Mouse (Mus musculus): ENCODE data around the gene Morn4. TPM values are rescaled to one million over a fixed set of nuclear protein-coding genes. Genes with fewer than 3 reads are reported as not detected.

The Morn4 gene
- 1 to 10 TPM; 2.2 to 4.4 TPM for total RNA-seq (2021)
- long read RNA-seq, experiment 1, partial matches to known transcripts = 0 of 1 reads
- long read RNA-seq, experiment 1, other reads (novel, unspliced or antisense) = 0 of 1 reads
- long read RNA-seq, experiment 2, partial matches to known transcripts = 0 of 6 reads
- long read RNA-seq, experiment 2, other reads (novel, unspliced or antisense) = 3 of 6 reads

GRCm38 (mm10) chr19:42086166-42086565, at the start of gene Morn4:
TSS of gene Morn4 (minus strand) at chr19:42086357.
- DNase-seq = peak; percentile 81
- intact Hi-C loops (cut with DNase I) = no loop called here
- H3K4me3 ChIP-seq = peak within 1 kb of the TSS; percentile 72
- no peak for TF ChIP-seq CTCF (IDR thresholded peaks at IDR 0.05)
- H3K27ac ChIP-seq = no peak within 1 kb of the TSS

DNA sequence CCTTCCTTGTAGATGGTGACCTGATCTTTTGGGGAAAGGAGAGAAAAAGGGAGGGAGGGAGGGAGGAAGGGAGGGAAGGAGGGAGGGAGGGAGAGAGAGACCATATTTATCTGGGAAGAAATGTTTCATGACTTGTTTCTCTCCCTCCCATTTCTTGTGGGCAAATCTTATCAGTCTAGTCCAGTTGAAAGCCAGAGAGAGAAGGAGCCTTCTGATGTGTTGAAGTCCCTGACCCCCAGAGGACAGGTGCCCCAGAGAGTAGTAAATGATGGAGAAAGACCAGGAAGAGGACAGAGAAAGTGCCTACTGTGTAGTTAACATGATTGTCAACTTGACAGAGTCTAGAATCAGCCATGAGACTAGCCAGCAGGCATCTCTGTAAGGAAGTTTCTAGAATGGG, 48.9 kb upstream of the Morn4 start:
- TF ChIP-seq CTCF (IDR thresholded peaks at IDR 0.05) = no peak
- DNase-seq = no peak
- intact Hi-C loops (cut with DNase I) = no loop called here
- no peak overlapping the region for H3K4me3 ChIP-seq
- no peak overlapping the region for H3K27ac ChIP-seq

DNA sequence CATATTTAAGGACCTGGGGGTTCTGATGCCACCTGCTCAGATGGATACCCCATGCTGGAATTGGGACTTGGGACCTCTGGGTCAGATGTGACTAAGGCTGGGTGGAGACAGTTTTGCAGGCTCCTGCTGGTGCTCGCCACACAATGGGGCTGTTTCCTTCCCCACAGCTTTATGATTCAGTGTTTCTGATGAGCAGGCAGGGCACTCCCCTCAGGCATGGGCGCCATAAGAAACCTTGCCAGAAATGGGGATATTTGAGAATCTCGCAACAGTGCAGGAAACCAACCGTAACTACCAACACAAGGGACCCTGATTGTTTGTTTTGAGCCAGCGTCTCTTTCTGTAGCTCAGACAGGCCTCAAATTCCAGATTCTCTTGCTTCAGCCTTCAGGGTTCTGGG, 44.9 kb upstream of the Morn4 start:
- intact Hi-C loops (cut with DNase I) = no loop called here
- H3K27ac ChIP-seq = peak overlapping the region; percentile 94
- no peak for DNase-seq
- no peak for TF ChIP-seq CTCF (IDR thresholded peaks at IDR 0.05)
- no peak overlapping the region for H3K4me3 ChIP-seq

DNA sequence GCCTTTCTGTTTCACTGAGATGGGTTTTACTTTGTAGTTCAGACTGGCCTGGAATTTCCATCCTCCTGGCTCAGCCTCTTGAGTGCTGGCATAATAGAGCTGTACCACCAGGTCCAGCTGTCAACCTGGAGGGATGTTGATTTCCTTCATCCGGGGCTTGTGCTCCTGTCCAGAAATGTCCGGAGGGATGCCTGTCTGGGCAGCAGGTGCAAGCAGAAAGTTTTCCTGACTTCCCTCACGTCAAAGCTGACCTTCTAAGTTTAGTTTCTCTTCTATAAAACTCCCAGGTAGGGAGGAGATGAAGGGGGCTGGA, 44.1 kb upstream of the Morn4 start:
- intact Hi-C loops (cut with DNase I) = no loop called here
- Histone ChIP-seq H3K4me3 (no peak overlapping the region), H3K27ac (peak overlapping the region; percentile 94)
- no peak for DNase-seq
- no peak for TF ChIP-seq CTCF (IDR thresholded peaks at IDR 0.05)

DNA sequence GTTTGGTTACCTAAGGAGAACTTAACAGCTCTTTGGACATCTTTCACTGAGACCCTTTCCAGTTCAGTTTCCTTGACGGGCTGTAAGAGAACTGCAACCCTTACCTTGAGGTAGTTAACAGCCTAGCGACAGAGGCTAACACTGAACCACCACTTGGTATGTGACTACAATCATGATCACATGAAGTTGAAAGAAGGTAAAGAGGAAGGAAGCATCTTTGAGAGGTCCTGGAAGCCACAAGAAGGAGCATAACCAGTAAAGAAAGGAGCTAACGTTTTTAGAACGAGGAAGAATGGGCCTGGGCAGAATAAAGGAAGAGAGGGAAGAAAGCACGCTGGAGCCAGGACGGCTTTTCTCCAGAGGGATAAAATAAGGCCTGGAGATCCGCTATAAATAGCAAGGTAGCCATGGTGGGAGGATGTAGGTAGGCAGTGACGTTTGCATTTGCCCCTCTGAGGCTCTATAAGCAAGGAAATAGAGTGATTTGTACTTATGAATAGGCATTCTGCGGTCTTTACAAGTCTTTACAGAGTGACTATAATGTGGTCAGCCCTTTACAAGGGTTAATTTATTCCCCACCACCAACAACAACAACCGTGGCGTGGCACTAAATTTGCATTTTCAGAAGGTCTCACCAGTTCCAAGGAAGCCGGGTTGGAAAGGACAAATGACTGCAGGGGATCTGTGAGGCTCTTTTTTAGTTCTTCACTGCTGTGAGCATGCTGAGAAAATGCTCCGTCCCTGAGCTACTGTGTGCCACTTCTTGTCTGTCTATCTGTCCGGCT, 43.5 kb upstream of the Morn4 start:
- intact Hi-C loops (cut with DNase I) = loop anchor here (2.0 kb wide), 1 partner anchor 39 kb away; the partner anchor contains the start of gene Pi4k2a
- no peak for TF ChIP-seq CTCF (IDR thresholded peaks at IDR 0.05)
- DNase-seq = no peak
- Histone ChIP-seq H3K27ac (peak overlapping the region; percentile 94), H3K4me3 (peak overlapping the region; percentile 86)

DNA sequence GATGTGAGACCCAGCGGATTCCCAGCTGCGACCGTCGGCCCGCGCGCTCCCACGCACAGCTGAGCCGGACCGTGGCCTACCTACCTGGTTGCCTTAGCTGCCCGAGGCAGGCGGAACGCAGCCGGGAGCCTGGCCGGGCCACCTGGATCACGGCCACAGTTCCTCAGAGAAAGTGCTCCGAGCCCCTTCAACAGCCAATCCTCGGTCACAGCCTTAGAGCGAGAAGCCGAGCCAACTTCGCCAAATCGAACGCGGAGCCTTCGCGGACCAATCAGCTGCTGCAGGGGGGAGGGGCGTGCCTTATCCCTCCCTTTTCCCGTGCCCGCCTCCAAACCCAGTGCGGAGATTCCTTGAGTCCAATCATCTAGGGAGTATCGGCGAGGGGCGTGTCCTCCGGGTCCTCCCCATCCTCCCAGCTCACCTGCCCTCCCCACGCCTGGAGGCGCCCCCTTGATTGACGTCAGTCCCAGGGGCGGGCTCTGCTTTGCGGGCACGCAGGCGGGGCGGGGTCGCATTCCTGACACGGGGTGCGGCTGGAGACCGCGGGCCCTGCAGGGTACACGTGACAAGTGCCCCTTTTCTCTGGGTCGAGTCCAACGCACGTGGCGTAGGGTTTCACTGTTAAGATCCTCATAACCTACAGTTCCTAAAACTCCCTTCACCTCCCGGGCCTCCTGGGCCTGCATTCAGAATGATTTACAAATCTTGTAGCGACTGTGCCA, 42.8 kb upstream of the Morn4 start, which contains the start of gene Avpi1:
Gene Avpi1 (minus strand): TSS at position 273 of the 722 bp plus-strand sequence.
- no peak for TF ChIP-seq CTCF (IDR thresholded peaks at IDR 0.05)
- peak; percentile 98 for DNase-seq
- Histone ChIP-seq H3K4me3 (peak within 1 kb of the TSS; percentile 86), H3K27ac (peak within 1 kb of the TSS; percentile 94)
- intact Hi-C loops (cut with DNase I) = loop anchor here (2.0 kb wide), 1 partner anchor 38 kb away; the partner anchor contains the start of gene Pi4k2a

- peak overlapping the region; percentile 94 for H3K27ac ChIP-seq
- peak overlapping the region; percentile 86 for H3K4me3 ChIP-seq
- intact Hi-C loops (cut with DNase I) = loop anchor here (2.0 kb wide), 1 partner anchor 37 kb away; the partner anchor contains the start of gene Pi4k2a
- no peak for TF ChIP-seq CTCF (IDR thresholded peaks at IDR 0.05)
- DNase-seq = peak; percentile 53
These were observed 42.0 kb upstream of the Morn4 start for GRCm38 (mm10) chr19:42128052-42128740.

DNA sequence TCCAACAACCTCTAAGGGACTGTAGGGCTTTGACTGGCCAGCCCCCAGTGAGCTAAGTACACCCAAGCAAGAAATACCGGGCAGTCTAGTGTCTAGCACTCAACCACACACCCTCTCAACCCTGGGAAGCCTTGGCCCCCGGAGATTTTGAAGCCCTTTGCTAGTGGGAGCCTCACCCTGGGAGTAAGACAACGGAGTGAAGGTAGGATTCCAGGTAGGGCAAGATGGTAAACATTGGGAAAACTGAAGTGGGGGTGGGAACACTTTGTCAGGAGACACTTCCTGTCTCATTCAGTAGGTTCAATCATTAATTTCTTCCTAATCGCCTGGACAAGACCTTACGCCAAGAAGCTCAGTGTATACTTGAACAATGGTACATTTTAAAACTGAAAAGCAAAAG, 40.9 kb upstream of the Morn4 start:
- DNase-seq = no peak
- no peak for TF ChIP-seq CTCF (IDR thresholded peaks at IDR 0.05)
- Histone ChIP-seq H3K27ac (no peak overlapping the region), H3K4me3 (no peak overlapping the region)
- intact Hi-C loops (cut with DNase I) = no loop called here

DNA sequence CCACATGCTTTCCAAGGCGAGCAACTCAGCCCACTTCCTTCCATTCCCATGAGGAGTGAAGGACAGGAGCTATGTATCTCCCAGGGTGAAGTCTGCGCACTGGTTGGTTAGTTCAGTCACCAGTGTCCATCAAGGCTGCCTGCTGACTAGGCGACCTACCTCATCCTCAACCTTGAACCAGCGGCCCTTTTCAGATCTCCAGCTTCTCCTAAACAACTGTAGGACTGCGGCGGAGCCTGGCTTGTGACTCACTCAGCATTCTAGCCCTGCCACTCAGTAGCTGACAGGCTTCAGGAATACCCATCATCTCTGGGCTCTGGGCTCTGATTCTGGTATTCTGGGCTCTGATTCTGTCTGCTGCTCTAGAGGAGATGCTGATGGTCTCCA, 40.1 kb upstream of the Morn4 start:
- Histone ChIP-seq H3K4me3 (no peak overlapping the region), H3K27ac (no peak overlapping the region)
- intact Hi-C loops (cut with DNase I) = no loop called here
- no peak for TF ChIP-seq CTCF (IDR thresholded peaks at IDR 0.05)
- no peak for DNase-seq

GRCm38 (mm10) chr19:42125501-42126218, 39.5 kb upstream of the Morn4 start:
- intact Hi-C loops (cut with DNase I) = no loop called here
- TF ChIP-seq CTCF (IDR thresholded peaks at IDR 0.05) = no peak
- Histone ChIP-seq H3K27ac (no peak overlapping the region), H3K4me3 (no peak overlapping the region)
- DNase-seq = no peak

DNA sequence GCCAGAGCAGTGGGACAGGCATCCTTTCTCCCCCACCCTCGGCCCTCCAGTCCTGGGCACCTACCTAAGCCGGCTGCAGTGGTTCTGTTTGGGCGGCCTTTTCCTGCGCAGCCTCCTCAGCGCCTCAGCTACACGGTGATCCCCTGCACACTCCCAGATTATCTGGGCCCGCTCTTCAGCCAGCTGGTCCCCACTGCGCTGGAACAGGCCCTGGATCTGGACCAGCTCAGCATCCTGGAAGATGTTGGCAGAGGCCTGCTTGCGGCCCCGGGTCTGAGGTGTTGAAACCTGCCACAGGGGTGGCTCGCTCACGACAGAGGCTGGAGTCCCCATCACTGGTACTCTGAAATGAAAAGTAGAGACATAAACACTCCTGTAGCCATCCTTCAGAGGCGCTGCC, 38.5 kb upstream of the Morn4 start:
- intact Hi-C loops (cut with DNase I) = no loop called here
- DNase-seq = no peak
- TF ChIP-seq CTCF (IDR thresholded peaks at IDR 0.05) = no peak
- H3K4me3 ChIP-seq = no peak overlapping the region
- no peak overlapping the region for H3K27ac ChIP-seq

DNA sequence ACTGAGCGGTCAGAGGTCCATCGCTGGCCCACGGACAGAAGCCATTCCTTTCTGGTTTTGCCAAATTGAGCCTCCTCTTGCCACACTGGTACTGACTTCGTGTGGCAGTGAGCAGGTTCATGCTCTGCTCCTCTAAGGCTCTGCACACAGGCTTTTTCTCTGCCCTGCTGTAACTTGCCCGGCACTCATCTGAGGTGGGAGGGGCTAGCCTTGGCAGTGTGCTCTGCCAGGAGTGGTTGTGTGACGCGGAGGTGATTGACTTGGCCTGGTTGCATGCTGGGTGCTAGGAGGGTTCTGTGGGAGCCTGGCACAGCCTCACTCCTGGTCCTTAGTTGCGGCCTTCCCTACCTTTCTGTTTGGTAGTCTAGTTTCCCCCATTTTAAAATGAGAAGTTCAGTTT, 34.3 kb upstream of the Morn4 start:
- no peak overlapping the region for H3K4me3 ChIP-seq
- no peak overlapping the region for H3K27ac ChIP-seq
- intact Hi-C loops (cut with DNase I) = no loop called here
- DNase-seq = no peak
- no peak for TF ChIP-seq CTCF (IDR thresholded peaks at IDR 0.05)

All from gastrocnemius, adult 2 months (tissue).